Comparison of ENCODE assay signal across 27 mouse cellular contexts in genomic region chr1:7778657-7779056, GRCm38 (mm10).
DNase-seq lines count a peak whose midpoint lies in the region; ATAC-seq lines count a peak whose summit lies in the region.
"Had no signal": no experiment of that assay in that cellular context is flagged by ENCODE, and none has a peak within 500 bp of the region (broad histone marks: within the 10 kb centered on the region; RNA-seq: fewer than 3 reads in every experiment).

No protein-coding gene starts in this region.

- 0 out of 2 replicates have a peak, but pooled peaks have one; percentile 29 for ATAC-seq in neural tube, embryonic 11.5 days (ENCODE audit: insufficient read depth, low FRiP score, low TSS enrichment)
- peak; percentile 71 for ATAC-seq in hindbrain, embryonic 13.5 days (ENCODE audit: low FRiP score)
- peak; percentile 41; the same call in 1 of the 2 replicates for ATAC-seq in midbrain, embryonic 13.5 days
- ATAC-seq in neural tube, embryonic 15.5 days (ENCODE audit: low FRiP score): 0 out of 2 replicates have a peak, but pooled peaks have one; percentile 38
- ATAC-seq in monocyte, adult 5-6 weeks (replicated peaks; ENCODE audit: insufficient number of reproducible peaks, low FRiP score, low TSS enrichment, poor library complexity, severe bottlenecking): no peak
- ATAC-seq: forebrain, embryonic 15.5 days; liver, embryonic 12.5 days; Patski had no signal

- H3K27me3 ChIP-seq in neural tube, embryonic 11.5 days (ENCODE audit: control insufficient read depth, insufficient read depth, low read length): no peaks in the 10 kb centered on the region
- H3K27me3 ChIP-seq in hindbrain, embryonic 13.5 days: no peaks in the 10 kb centered on the region
- no peaks in the 10 kb centered on the region for H3K27me3 ChIP-seq in midbrain, embryonic 13.5 days
- no peaks in the 10 kb centered on the region for H3K27me3 ChIP-seq in neural tube, embryonic 15.5 days (replicated peaks)
- H3K27me3 ChIP-seq: CH12.LX; forebrain, embryonic 15.5 days; heart, embryonic 12.5 days; limb, embryonic 12.5 days; liver, embryonic 12.5 days; megakaryocyte, embryonic 14.5 days; Patski had no signal

- H3K4me2 ChIP-seq in neural tube, embryonic 11.5 days (ENCODE audit: low read depth): no peak overlapping the region
- H3K4me2 ChIP-seq in hindbrain, embryonic 13.5 days: no peak overlapping the region
- no peak overlapping the region for H3K4me2 ChIP-seq in midbrain, embryonic 13.5 days (replicated peaks)
- no peak overlapping the region for H3K4me2 ChIP-seq in neural tube, embryonic 15.5 days
- H3K4me2 ChIP-seq: forebrain, embryonic 15.5 days; heart, embryonic 12.5 days; liver, embryonic 12.5 days had no signal

- no peak overlapping the region for H3K9ac ChIP-seq in neural tube, embryonic 11.5 days (ENCODE audit: low read length)
- H3K9ac ChIP-seq in hindbrain, embryonic 13.5 days: no peak overlapping the region
- no peak overlapping the region for H3K9ac ChIP-seq in midbrain, embryonic 13.5 days (replicated peaks)
- H3K9ac ChIP-seq in neural tube, embryonic 15.5 days (replicated peaks): no peak overlapping the region
- H3K9ac ChIP-seq: forebrain, embryonic 15.5 days; heart, embryonic 12.5 days; limb, embryonic 12.5 days; liver, embryonic 12.5 days had no signal

- H3K4me1 ChIP-seq in neural tube, embryonic 11.5 days (ENCODE audit: control insufficient read depth, insufficient read depth, low read length): peaks cover 4% of the 10 kb centered on the region; the same call in 1 of the 2 replicates
- peaks cover 20% of the 10 kb centered on the region for H3K4me1 ChIP-seq in hindbrain, embryonic 13.5 days (replicated peaks)
- H3K4me1 ChIP-seq in midbrain, embryonic 13.5 days (replicated peaks): peaks cover 7% of the 10 kb centered on the region
- H3K4me1 ChIP-seq in neural tube, embryonic 15.5 days: peaks cover 11% of the 10 kb centered on the region
- H3K4me1 ChIP-seq: forebrain, embryonic 15.5 days; liver, embryonic 12.5 days; megakaryocyte, embryonic 14.5 days had no signal

- H3K36me3 ChIP-seq in neural tube, embryonic 11.5 days (ENCODE audit: control insufficient read depth, insufficient read depth, low read length): no peaks in the 10 kb centered on the region
- no peaks in the 10 kb centered on the region for H3K36me3 ChIP-seq in hindbrain, embryonic 13.5 days
- no peaks in the 10 kb centered on the region for H3K36me3 ChIP-seq in midbrain, embryonic 13.5 days
- H3K36me3 ChIP-seq in neural tube, embryonic 15.5 days: no peaks in the 10 kb centered on the region
- H3K36me3 ChIP-seq: embryonic facial prominence, embryonic 10.5 days; forebrain, embryonic 15.5 days; G1E; heart, embryonic 12.5 days; limb, embryonic 12.5 days; liver, embryonic 12.5 days had no signal

- 61% methylated on average over 2 of the region's 2 CpGs for WGBS in neural tube, embryonic 11.5 days
- 59% methylated on average over 2 of the region's 2 CpGs for WGBS in hindbrain, embryonic 13.5 days
- WGBS in midbrain, embryonic 13.5 days: 79% methylated on average over 2 of the region's 2 CpGs
- WGBS in neural tube, embryonic 15.5 days: 51% methylated on average over 2 of the region's 2 CpGs

- H3K9me3 ChIP-seq in neural tube, embryonic 11.5 days (ENCODE audit: control insufficient read depth, low read length): no peaks in the 10 kb centered on the region
- no peaks in the 10 kb centered on the region for H3K9me3 ChIP-seq in hindbrain, embryonic 13.5 days
- no peaks in the 10 kb centered on the region for H3K9me3 ChIP-seq in midbrain, embryonic 13.5 days
- H3K9me3 ChIP-seq in neural tube, embryonic 15.5 days (replicated peaks): no peaks in the 10 kb centered on the region
- H3K9me3 ChIP-seq: embryonic facial prominence, embryonic 10.5 days; forebrain, embryonic 15.5 days; G1E; heart, embryonic 12.5 days; limb, embryonic 12.5 days; liver, embryonic 12.5 days had no signal

- H3K4me3 ChIP-seq in neural tube, embryonic 11.5 days (ENCODE audit: low read depth, low read length): no peak overlapping the region
- H3K4me3 ChIP-seq in hindbrain, embryonic 13.5 days: no peak overlapping the region
- H3K4me3 ChIP-seq in midbrain, embryonic 13.5 days (replicated peaks): no peak overlapping the region
- H3K4me3 ChIP-seq in neural tube, embryonic 15.5 days (replicated peaks): no peak overlapping the region
- H3K4me3 ChIP-seq: embryonic facial prominence, embryonic 10.5 days; forebrain, embryonic 15.5 days; heart, embryonic 12.5 days; limb, embryonic 12.5 days; liver, embryonic 12.5 days; megakaryocyte, embryonic 14.5 days; myocyte had no signal

- H3K27ac ChIP-seq in neural tube, embryonic 11.5 days (ENCODE audit: low read depth, low read length): no peak overlapping the region
- H3K27ac ChIP-seq in hindbrain, embryonic 13.5 days: no peak overlapping the region
- no peak overlapping the region for H3K27ac ChIP-seq in midbrain, embryonic 13.5 days
- no peak overlapping the region for H3K27ac ChIP-seq in neural tube, embryonic 15.5 days (replicated peaks)
- H3K27ac ChIP-seq: embryonic facial prominence, embryonic 10.5 days; forebrain, embryonic 15.5 days; limb, embryonic 12.5 days; liver, embryonic 12.5 days had no signal

- DNase-seq in neural tube, embryonic 11.5 days (ENCODE audit: low spot score): peak; percentile 11
- no peak for DNase-seq in neural tube, embryonic 10.5 days (ENCODE audit: extremely low spot score, low spot score)
- DNase-seq in adrenal gland, postnatal 10 days: no peak
- no peak for DNase-seq in lung, postnatal 14 days
- DNase-seq: B cell, adult 2 months; cerebellum, adult 18-20 months; cerebellum, postnatal 25 days; gastrocnemius, postnatal 10 days; heart, adult 18-20 months; heart, postnatal 14 days; kidney, adult 11 months; lung, adult 2 months; thymus, postnatal 14 days had no signal
